Mouse (Mus musculus) embryo, embryonic 11.5 days (tissue): ENCODE data around the gene Akap8l.

ENCODE experiments used
- DNase-seq: peaks from one replicate; pipeline ENCODE4 v3.0.0-alpha.2; 2012; ENCODE audit warnings: low read depth, low spot score

Gene Akap8l

DNA sequence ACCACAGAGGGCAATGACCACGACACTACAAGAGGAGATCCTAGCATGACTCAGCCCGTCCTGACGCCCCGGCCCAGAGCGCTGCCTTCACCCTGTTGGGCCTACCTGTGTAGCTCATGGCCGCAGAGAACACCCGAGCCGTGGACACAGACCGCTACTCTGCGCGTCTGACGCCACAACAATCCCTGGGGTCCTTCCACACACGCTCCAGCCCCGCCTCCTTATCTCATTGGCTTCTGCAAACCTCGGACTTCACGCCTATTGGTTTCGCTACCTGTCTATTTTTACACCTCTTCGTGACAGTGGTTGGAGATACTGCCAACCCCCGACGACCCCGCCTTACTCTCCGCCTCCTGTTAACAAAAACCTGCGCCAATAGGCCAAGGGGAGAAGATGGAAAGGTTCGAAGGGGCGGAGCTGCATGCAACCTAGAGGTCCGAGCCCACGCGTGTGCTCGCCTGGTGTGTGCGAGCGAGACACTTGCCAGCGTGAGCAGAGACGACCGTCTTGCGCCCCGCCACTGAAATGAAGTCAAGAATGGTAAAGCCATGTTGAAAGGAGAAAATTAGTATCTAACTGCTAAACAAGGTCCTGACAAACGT lies at the start of gene Akap8l:
Akap8l (minus strand) TSS at position 226 of the 602 bp plus-strand sequence.
- peak; percentile 95 for DNase-seq

DNA sequence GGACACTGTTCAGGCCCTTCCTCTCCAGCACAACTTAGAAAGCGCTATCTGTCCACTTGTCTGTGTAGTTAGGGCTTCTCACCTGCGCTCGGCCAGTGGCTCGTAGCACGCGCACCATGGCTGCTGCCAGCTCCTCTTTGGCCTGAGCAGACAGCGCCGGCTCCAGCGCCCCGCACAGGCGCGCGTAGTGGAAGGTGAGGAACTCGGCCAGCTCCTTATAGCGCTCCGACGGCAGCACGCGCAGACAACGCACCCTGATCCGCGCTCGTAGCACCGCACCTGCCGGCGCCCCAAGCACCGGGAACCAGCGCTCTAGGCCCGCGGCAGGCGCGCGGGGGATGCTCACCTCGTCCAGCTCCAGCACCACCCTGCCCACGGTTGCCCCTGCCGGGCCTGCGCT lies 45.9 kb upstream of the Akap8l start:
- DNase-seq: no peak

GRCm38 (mm10) chr17:32393944-32394343 lies 43.5 kb upstream of the Akap8l start:
- DNase-seq: no peak

GRCm38 (mm10) chr17:32389101-32389659 lies 38.8 kb upstream of the Akap8l start, which contains the start of gene Wiz:
Wiz (minus strand) TSS chr17:32389439.
- DNase-seq: peak; percentile 83

DNA sequence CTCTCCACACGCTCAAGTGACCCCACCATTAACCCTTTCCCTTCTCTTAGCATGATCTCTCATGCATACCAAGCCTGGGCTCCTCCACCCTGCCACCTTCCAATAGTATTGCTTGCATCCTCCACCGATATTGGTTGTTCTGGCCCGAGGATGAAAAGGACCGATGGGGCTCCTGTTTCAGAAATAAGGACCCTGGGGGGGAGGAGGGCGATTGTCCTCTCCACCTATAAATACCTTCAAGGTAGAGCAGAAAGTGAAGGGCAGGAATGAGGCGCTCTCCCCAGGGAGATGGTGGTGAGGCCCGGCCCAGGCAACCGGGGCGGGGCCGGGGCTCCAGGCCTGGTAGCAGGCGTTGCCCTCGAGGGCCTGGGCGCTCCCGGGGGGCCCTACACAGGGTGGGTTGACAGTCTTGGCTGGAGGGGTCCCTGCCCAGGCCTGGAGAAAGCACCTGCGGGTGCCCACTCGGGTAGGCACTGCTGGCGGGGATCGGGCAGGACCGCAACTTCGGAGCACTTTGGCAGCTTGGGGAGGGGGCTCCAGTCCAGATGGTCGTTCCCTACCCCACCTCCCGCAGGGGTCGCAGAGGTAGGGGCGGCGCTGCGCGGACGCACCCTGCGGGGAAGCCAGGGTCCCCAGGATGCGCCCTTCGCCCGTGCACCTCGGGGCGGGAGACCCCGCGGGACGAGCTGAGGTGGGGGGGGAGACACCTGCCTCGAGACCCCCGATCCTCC lies 38.1 kb upstream of the Akap8l start:
- no peak for DNase-seq

- no peak for DNase-seq
These were observed 37.6 kb upstream of the Akap8l start for GRCm38 (mm10) chr17:32387986-32388369.

DNA sequence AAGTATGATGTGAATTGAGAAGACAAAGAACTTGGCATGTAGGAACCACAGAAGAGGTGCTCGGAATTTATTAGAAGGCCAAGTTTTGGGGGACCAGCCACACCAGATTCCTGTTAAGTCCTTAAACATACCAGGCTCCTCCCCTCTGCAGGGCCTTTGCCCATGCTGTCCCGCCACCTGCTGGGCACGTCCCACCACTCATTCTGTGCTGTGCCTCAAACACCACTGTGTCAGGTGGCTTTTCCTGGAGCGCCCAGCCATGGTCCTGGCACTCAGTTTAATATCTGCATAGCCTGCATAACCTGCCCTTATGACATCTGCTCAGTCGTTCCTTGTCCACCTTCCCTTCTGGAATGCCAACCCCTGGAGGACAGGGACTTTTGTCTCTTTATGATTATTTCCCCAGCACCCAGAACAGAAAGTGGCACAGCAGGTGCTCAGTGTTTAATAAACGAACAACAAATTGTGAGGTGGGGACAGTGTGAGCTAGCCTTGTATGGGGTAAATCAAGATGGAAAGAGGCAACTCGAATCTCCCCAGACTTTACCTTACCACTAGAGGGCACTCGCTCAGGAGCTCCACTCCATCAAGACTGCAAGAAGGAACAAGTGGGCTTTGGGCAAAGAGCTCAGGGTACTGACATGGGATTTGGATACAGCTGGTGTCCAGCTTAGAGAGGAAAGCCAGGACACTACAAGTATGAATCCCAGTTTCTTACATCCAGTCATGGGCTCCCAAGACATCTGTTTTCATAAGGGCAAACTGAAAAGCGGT lies 36.4 kb upstream of the Akap8l start:
- DNase-seq: no peak

DNA sequence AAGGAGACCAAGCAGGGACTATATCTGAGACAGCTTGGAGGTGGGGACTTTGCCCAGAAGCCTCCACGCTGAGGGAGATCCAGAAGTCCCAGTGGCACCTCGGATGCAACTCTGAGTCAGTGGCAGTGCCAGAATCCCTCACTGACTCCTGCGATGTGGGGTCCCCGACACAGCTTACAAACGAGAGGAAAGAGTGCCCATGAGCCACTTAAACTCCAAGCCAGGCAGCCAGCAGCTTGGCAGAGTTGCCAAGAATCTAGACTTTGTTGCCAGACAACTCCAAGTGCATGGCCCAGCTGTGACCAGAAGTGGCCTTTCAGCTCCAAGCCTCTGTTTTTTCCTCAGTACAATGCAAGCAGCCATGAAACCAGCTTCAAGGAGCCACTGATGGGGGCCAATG lies 33.3 kb upstream of the Akap8l start:
- no peak for DNase-seq

DNA sequence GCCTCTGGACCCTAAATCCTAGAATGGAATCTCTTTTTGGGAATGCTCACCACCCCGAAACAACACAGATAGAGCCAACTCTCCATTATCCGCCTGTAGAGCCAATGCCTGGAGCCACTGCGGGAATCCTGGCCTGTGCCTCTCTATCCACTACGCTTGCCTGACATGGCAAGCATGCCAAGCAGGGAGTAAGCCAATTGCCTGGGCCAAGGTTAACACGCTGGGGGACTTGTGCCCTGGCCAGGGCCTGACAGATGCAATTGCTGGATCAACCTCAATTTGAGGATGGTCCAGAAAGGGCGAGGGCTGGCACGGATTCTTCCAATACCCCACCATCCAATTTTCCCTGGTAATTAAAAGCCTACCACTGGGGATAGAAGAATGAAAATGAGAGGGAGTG lies 32.2 kb upstream of the Akap8l start:
- DNase-seq: no peak

DNA sequence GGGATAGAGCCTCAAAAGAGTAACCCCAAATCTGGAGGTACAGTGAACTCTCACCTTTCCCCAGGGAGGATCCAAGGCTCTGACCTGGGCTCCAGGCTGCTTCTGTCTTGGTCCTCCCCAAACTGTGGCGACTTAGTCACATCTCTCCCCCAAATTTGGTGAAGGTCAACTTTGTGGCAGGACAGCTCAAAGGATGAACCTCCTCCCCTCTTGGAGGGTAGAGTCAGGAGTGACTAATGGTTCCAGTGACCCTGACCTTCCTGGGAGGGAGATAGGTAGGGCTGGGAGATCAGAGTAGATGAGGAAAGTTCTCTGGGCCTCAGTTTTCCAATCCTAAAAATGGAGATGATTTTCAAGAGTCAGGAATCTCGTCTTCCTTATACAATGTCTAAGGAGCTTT lies 28.4 kb upstream of the Akap8l start:
- no peak for DNase-seq

GRCm38 (mm10) chr17:32377137-32377536 lies 26.7 kb upstream of the Akap8l start:
- no peak for DNase-seq

DNA sequence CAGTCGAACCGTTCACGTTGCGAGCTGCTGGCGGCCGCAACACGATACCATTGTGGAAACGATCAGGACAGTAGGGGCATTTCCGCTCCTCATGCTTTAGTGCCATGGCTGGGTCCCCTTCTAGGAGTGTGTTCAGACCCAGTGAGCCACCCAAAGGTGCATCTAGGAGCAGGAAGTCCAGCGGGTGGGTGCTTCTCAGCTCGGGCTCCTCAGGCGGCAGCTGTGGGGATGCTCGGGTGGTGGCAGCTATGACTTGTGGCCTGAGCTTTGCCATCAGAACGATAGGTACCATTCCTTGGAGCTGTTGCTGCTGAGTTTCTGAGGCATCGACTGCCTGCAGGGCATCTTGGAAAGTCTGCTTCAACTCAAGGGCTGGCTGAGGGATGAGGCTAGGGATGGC lies 26.1 kb upstream of the Akap8l start:
- no peak for DNase-seq

GRCm38 (mm10) chr17:32368991-32369578 lies 18.7 kb upstream of the Akap8l start:
- DNase-seq: no peak

- DNase-seq: no peak
These were observed 17.3 kb upstream of the Akap8l start for GRCm38 (mm10) chr17:32367706-32368105.

DNA sequence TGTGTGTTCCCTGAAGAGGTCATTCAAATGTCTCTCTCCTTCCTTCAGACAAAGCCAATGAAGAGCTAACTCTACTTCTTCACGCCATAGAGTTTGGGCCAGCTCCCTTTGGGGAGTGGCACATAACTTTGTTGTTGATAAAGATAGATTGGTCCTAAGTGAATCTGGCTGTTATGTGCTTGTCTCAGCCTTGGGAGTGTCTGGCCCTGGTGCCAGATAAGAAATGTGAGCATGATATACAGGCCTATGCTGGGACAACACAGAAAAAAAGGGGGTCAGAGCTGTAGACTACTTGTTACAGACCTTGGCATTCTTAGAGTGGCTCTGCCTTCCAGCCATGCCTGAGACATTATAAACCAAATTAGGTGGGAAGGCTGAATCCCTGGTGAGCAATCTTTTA lies 14.9 kb upstream of the Akap8l start:
- no peak for DNase-seq

- DNase-seq: no peak
These were observed 14.4 kb upstream of the Akap8l start for GRCm38 (mm10) chr17:32364850-32365249.

DNA sequence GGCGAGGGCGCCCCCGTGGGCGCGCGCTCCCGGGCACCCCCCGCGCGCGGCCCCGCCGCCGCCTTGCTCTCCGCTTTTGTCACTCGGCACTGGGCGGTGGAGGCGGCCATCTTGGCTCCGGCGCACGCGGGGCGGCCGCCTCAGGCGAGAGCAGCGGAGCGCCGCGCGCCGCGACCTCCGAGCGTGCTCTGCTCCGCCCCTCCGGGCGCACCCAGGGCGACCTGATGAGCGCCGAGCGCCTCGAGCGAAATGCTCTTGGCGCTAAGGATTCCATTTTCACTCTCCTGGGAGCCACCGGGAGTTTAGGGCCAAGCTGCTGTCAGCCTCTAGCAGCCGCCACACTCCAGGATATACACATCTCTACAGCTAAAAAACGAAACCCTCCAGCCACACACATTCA lies 13.9 kb upstream of the Akap8l start:
- DNase-seq: peak; percentile 86

DNA sequence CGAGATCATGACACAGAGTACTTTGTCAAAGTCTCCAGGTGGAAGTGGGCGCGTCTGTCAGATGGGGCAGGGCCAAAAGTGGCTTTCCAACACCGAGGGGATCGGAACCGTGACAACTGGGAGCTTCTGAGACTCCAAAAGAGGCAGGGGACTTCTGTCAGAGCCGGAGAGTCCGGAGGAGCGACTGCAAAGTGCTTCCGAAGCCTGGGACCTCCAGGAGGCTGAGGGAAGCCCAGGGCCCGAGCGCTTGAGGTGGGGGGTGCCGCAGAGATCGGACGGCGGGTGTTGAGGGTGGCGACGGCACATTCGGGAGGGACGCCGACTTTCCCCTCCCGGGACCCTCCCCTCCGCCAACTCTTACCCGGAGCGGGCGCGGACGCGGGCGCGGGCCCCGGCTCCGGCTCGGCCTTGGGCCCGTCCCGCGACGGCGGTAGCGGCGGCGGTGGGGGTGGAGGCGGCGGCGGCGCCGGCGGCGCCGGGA lies 13.5 kb upstream of the Akap8l start:
- no peak for DNase-seq

GRCm38 (mm10) chr17:32362686-32363085 lies 12.3 kb upstream of the Akap8l start:
- no peak for DNase-seq

DNA sequence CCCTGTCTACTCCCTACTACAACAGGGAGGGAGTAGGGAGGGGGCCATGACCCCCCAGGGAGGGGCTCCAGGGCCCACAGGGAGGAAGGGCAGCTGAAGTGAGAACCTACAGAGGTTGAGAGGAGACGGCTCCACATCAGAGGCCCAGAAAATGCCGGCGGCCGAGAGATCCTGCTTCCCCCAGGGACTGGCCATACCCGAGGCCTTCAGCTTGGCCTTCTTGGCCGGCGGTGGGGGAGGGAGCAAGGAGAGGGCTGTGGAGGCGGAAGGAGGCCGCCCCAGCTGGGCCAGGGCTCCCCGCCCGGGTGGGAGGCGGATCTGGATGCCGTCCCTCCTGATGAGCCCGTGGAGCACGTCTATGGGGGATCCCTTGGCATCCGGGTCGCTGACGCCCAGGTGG lies 9.5 kb upstream of the Akap8l start:
- DNase-seq: no peak

DNA sequence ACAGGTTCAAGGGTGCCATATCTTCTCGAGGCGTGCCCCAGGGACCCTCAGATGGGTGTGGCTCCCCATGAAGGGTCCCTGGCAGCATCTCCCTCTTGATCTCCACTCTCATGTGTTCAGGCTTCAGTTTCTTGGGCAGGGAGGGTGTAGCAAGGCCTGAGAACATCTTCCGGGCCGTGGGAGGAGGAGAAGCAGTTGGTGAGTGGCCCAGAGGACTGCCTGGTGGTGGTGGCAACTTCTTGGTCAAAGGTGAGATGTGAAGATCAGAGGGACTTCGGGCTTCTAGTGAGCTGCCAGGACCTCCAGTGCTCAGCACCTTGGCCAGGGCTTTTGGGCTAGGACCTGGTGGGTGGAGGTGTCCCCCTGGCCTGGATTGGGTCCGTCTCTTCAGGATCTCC lies 8.5 kb upstream of the Akap8l start:
- DNase-seq: no peak
